Mouse (Mus musculus) ES-E14 (cell line): ENCODE measurements at regions not wholly inside any gene's neighbourhood (a gene's known extent, or its start where the extent isn't known, plus 50 kb on each side); places are given as distances from the start of the nearest gene placed in this dataset.

Source experiments
- DNase-seq: peaks from one replicate; pipeline ENCODE4 v3.0.0-alpha.2; 2013; ENCODE audit warnings: low read depth, low spot score
- H3K27ac ChIP-seq: 2 replicates; pipeline ENCODE4 v1.5.1; 2012; ENCODE audit warnings: low read depth, mild to moderate bottlenecking, low read length, moderate library complexity, mixed read lengths; ENCODE audit not compliant: poor library complexity, insufficient read depth, severe bottlenecking
- H3K36me3 ChIP-seq: 2 replicates; pipeline ENCODE4 v1.6.1; 2012; ENCODE audit warnings: mild to moderate bottlenecking, low read length, moderate library complexity, mixed read lengths; ENCODE audit not compliant: control insufficient read depth, poor library complexity, insufficient read depth, severe bottlenecking
- H3K4me1 ChIP-seq, 2 experiments: fragments of 150-350 bp in 1 of 2; sonication (generic) in 1 of 2; 2 replicates each; pipeline ENCODE4 v1.6.1; 2012; ENCODE audit warnings: low read length in 2 of 2, mild to moderate bottlenecking in 1 of 2, mixed read lengths in 1 of 2; ENCODE audit not compliant: control insufficient read depth in 2 of 2, insufficient read depth in 2 of 2, poor library complexity in 1 of 2
- H3K4me3 ChIP-seq, 2 experiments: fragments of 150-350 bp in 1 of 2; sonication (generic) in 1 of 2; 2 replicates each; pipeline ENCODE4 v1.5.1; 2012; ENCODE audit warnings: low read length in 2 of 2, low read depth in 1 of 2, mild to moderate bottlenecking in 1 of 2, mixed read lengths in 1 of 2; ENCODE audit not compliant: insufficient read depth in 1 of 2, poor library complexity in 1 of 2, severe bottlenecking in 1 of 2
- H3K9ac ChIP-seq: 2 replicates; pipeline ENCODE4 v1.6.1; 2012; ENCODE audit warnings: low read depth, mild to moderate bottlenecking, low read length, mixed read lengths; ENCODE audit not compliant: poor library complexity, insufficient read depth, severe bottlenecking
- H3K9me3 ChIP-seq: fragments of 150-350 bp; sonication (generic); 2 replicates; pipeline ENCODE4 v1.6.1; 2012; ENCODE audit warnings: low read depth, mild to moderate bottlenecking, low read length; ENCODE audit not compliant: control insufficient read depth, insufficient read depth
- CHD2 ChIP-seq: IDR thresholded peaks from 2 replicates; pipeline ENCODE4 v1.6.1; 2014; ENCODE audit warnings: mild to moderate bottlenecking, low read depth, low read length, inconsistent platforms
- HCFC1 ChIP-seq: IDR thresholded peaks from 2 replicates; pipeline ENCODE4 v1.6.1; 2012; ENCODE audit warnings: low read length, inconsistent platforms, borderline replicate concordance; ENCODE audit not compliant: insufficient read depth
- MAFK ChIP-seq: IDR thresholded peaks from 2 replicates; pipeline ENCODE4 v1.6.1; 2014; ENCODE audit warnings: mild to moderate bottlenecking, low read depth, low read length, inconsistent platforms; ENCODE audit not compliant: insufficient read depth
- ZC3H11A ChIP-seq: IDR thresholded peaks from 2 replicates; pipeline ENCODE4 v1.6.1; 2012; ENCODE audit warnings: low read depth, mild to moderate bottlenecking, inconsistent platforms, low read length, borderline replicate concordance
- ZNF384 ChIP-seq: IDR thresholded peaks from 2 replicates; pipeline ENCODE4 v1.6.1; 2012; ENCODE audit warnings: low read depth, low read length, inconsistent platforms
- in situ Hi-C, 2 experiments: fragments of 600-800 bp; cut with MboI; formaldehyde crosslinking; loops; one replicate each; pipeline ENCODE4 v1.15.1; 2025; ENCODE audit warnings: low sequenced_read_pairs in 2 of 2, inconsistent platforms in 1 of 2; ENCODE audit not compliant: unreplicated experiment in 2 of 2

DNA sequence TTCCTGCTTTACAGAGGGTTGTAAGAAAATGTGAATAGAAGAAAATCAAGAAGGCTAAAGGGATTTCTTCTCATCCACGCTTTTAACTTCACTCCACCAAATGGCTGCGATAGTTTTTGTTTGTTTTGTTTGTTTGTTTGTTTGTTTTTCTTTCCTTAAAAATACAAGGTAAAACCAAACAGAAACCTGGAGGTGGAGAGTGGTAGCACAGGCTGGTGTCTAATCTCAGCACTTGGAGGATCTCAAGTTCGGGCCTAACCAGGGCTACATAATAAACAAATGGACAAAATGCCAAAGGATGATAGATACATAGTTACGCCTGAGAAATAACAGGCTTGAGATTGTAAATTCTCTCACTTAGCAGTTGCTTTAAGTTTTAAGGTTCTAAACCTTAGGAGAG, 50.8 kb upstream of the Mboat1 start:
- TF ChIP-seq CHD2 (no peak), ZC3H11A (no peak), ZNF384 (no peak), HCFC1 (no peak), MAFK (no peak)

DNA sequence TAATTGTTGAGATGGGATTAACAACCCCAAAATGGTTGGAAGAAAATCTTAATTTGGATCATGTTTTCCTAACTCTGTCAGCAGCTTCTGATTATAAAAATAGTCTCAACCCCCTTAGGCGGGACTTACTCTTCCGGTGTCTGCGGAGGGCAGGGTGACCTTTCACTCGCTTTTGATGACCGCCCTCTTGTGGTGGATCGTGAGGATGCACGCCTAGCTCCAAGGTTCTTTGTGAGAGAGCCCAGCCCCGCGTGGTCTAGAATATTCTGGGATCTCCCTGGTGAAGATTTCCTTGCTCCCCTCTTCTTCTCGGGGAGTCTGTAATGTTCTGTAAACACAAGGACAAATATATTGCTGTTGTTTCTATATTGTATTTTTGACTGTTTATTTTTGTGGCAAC, 51.3 kb upstream of the Mboat1 start:
- Histone ChIP-seq H3K4me3 (no peak overlapping the region), H3K27ac (no peak overlapping the region), H3K36me3 (no peaks in the 10 kb centered on the region), H3K9ac (no peak overlapping the region), H3K4me1 (peaks cover 2 to 7% of the 10 kb centered on the region in 2 experiments), H3K9me3 (no peaks in the 10 kb centered on the region)
- no peak for TF ChIP-seq ZNF384
- TF ChIP-seq ZC3H11A: peak; percentile 79
- in situ Hi-C loops: loop anchor here in 1 of 2 experiments (25.0 kb wide), 1 partner anchor 452 kb away; the partner anchor contains the start of gene Uqcrfs1
- DNase-seq: peak; percentile 86

More for the DNA sequence above, 50.8 kb upstream of the Mboat1 start:
- Histone ChIP-seq H3K4me1 (peaks cover 0 to 4% of the 10 kb centered on the region in 2 experiments; a peak in 3 of 4 replicates), H3K9ac (no peak overlapping the region), H3K27ac (no peak overlapping the region), H3K9me3 (no peaks in the 10 kb centered on the region), H3K4me3 (no peak overlapping the region), H3K36me3 (no peaks in the 10 kb centered on the region)
- DNase-seq: no peak
- in situ Hi-C loops: loop anchor here in 1 of 2 experiments (25.0 kb wide), 1 partner anchor 452 kb away; the partner anchor contains the start of gene Uqcrfs1

DNA sequence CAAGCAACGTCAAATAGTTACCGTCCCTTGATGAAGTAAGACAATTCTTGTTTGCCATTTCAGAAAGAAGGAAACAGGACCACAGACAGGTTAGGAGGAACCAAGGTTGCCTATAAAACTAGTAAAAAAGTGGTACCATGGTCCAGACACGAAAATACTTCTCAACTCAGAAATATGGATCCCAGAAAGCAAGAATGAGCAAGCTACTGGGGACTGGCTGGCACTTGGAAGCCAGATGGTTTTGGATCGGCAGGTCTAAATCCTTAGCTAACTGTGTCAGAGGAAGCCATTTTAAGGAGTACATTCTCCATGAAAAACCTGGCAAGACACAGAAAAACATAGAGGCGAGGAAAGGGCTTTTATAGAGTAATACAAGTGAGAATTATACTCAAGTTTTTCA, 51.9 kb upstream of the Mboat1 start:
- no peak overlapping the region for H3K27ac ChIP-seq
- TF ChIP-seq ZNF384: no peak
- no peak for TF ChIP-seq MAFK
- TF ChIP-seq HCFC1: no peak
- no peak for TF ChIP-seq CHD2
- TF ChIP-seq ZC3H11A: no peak
- in situ Hi-C loops: loop anchor here (5.0 to 25.0 kb wide), 2 partner anchors 227 to 453 kb away; partner anchors contain the start of genes Cdkal1 (in 1 of the 2) and Uqcrfs1 (in 1 of the 2)
- no peak overlapping the region for H3K9ac ChIP-seq
- peaks cover 3 to 7% of the 10 kb centered on the region in 2 experiments for H3K4me1 ChIP-seq
- no peaks in the 10 kb centered on the region for H3K36me3 ChIP-seq
- no peaks in the 10 kb centered on the region for H3K9me3 ChIP-seq
- no peak for DNase-seq
- no peak overlapping the region for H3K4me3 ChIP-seq

DNA sequence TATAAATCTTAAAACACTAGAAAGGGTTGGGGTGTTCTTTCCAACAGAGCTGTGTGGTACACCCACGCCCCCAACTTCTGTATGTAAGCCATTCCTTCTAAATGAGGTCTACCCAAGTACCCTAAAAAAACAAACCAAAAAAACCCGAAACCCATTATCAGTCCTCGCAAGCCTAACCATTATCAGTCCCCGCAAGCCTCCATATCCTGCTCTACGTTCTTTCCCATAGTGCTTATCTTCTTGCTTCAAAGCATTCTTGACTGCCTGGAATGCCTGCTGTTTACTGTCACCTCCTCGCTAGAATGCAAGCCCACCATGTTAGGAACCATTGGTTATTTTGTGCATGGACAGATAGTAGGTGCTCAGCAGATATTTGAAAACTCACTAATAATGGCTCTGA, 52.3 kb upstream of the Mboat1 start:
- TF ChIP-seq ZC3H11A (no peak), ZNF384 (no peak), MAFK (no peak), CHD2 (no peak)
- no peaks in the 10 kb centered on the region for H3K36me3 ChIP-seq
- in situ Hi-C loops: loop anchor here (5.0 to 25.0 kb wide), 2 partner anchors 227 to 453 kb away; partner anchors contain the start of genes Cdkal1 (in 1 of the 2) and Uqcrfs1 (in 1 of the 2)
- peaks cover 3 to 7% of the 10 kb centered on the region in 2 experiments for H3K4me1 ChIP-seq
- H3K9me3 ChIP-seq: no peaks in the 10 kb centered on the region
- H3K9ac ChIP-seq: no peak overlapping the region
- H3K4me3 ChIP-seq: no peak overlapping the region
- DNase-seq: no peak
- H3K27ac ChIP-seq: no peak overlapping the region

DNA sequence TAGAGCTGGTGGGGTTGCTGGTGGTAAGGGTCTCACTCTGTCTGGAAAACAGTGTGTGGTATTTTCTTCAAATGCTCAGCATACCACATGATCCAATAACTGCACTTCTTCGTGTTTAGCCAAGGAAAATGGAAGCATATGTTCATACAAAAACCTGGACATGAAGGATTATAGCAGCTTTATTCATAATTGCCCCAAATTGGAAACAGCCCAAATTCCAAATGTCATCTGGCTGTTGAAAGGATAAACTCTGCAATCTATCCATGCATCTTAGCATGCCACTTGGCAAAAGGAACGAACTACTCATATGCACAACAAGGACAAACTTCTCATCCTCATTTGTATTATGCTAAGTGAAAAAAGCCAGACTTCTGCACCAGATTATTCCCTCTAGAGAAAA, 53.5 kb upstream of the Mboat1 start:
- no peaks in the 10 kb centered on the region for H3K9me3 ChIP-seq
- H3K27ac ChIP-seq: no peak overlapping the region
- peaks cover 3 to 7% of the 10 kb centered on the region in 2 experiments for H3K4me1 ChIP-seq
- H3K36me3 ChIP-seq: no peaks in the 10 kb centered on the region
- no peak overlapping the region for H3K9ac ChIP-seq
- no peak overlapping the region for H3K4me3 ChIP-seq
- in situ Hi-C loops: loop anchor here (5.0 to 25.0 kb wide), 2 partner anchors 225 to 455 kb away; partner anchors contain the start of genes Cdkal1 (in 1 of the 2) and Uqcrfs1 (in 1 of the 2)
- TF ChIP-seq ZNF384: no peak
- TF ChIP-seq MAFK: no peak
- TF ChIP-seq ZC3H11A: no peak
- no peak for TF ChIP-seq CHD2
- no peak for TF ChIP-seq HCFC1
- DNase-seq: no peak
